Mouse (Mus musculus) heart, adult 2 months (tissue): ENCODE measurements around the gene Agpat2.

Source experiments
- CTCF ChIP-seq: fragments of 200-600 bp; IDR thresholded peaks from 2 replicates; pipeline ENCODE4 v1.8.1; 2022; ENCODE audit warnings: antibody characterized with exemption, mild to moderate bottlenecking, moderate library complexity
- POLR2A ChIP-seq: fragments of 200-500 bp; IDR thresholded peaks from 2 replicates; pipeline ENCODE4 v1.6.1; 2011; ENCODE audit warnings: mild to moderate bottlenecking, low read depth, low read length, control low read depth; ENCODE audit not compliant: insufficient read depth

DNA sequence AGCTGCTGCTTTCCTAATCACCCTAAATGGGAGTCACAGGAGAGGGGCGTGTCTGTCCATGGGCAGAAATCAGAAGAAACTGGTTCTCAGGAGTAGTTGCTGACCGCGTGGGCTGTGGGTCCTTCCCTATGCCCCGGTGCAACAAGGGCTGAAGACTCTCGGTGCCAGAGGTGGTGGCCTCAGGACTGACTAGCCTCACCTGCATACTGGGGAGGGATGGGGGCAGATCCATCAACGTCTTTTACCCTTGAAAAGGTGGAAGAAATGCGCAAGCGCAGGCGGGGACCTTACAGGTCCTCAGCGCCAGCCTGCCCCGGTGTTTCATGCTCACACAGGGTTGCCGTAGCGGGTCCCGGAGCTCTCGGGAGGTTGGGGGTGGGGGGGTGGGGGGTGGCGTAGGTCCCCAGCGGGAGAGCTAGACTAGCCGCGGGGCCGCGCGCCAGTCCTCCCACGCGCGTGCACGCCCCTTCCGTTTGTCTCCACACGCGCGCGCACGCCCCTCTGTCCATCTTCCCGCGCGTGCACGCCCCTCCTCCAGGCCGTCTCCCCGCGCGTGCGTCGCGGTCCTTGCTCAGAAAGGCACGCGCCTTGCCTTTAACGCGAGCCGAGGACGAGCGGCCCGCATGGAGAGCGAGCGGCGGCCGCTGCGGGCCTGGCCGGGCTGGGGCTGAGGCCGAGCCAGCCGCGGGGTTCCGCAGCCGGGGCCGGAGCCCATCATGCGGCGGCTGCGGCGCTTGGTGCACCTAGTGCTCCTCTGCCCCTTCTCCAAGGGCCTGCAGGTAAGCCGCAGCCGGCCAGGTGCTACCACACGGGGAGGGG lies 23.9 kb upstream of the Agpat2 start, which contains the start of gene Fam69b:
- peak; percentile 40; the same call in 1 of the 2 replicates for TF ChIP-seq POLR2A
- TF ChIP-seq CTCF: no peak
